Mouse (Mus musculus): Measurements from ENCODE around the gene Ggps1.

GRCm38 (mm10) chr13:14088669-14089068 lies 25.4 kb upstream of the Ggps1 start:
- TF ChIP-seq TAL1 (IDR thresholded peaks at IDR 0.05; ENCODE audit: low read length) (no peak), GATA1 (IDR thresholded peaks at IDR 0.05; ENCODE audit: low read length) (no peak)
